Mouse (Mus musculus) lung, embryonic 15.5 days (tissue): ENCODE measurements around the gene Olfr601. TPM values are rescaled to one million over a fixed set of nuclear protein-coding genes. Genes with fewer than 3 reads are reported as not detected.
"Not testable (repeated sequence)": the region's sequence is repeated elsewhere in the genome, so short reads cannot be mapped to it uniquely, and the experiment has no call there.

Experiments
- ATAC-seq: fragments of 200-750 bp; cut with Nextera tagmentation; 2 replicates; pipeline ENCODE4 v1.8.0; 2017; ENCODE audit warnings: moderate number of reproducible peaks, borderline replicate concordance; ENCODE audit not compliant: low FRiP score, low TSS enrichment; ENCODE audit errors: extremely low read depth
- H3K27ac ChIP-seq: fragments of 300-500 bp; sonication (generic); 2 replicates; pipeline ENCODE4 v1.5.1; 2015; ENCODE audit warnings: moderate library complexity, mild to moderate bottlenecking, inconsistent platforms
- H3K27me3 ChIP-seq: fragments of 300-500 bp; sonication (generic); 2 replicates; pipeline ENCODE4 v1.6.1; 2015; ENCODE audit warnings: inconsistent platforms
- H3K36me3 ChIP-seq: fragments of 300-500 bp; sonication (generic); 2 replicates; pipeline ENCODE4 v1.6.1; 2015; ENCODE audit warnings: inconsistent platforms
- H3K4me1 ChIP-seq: fragments of 300-500 bp; sonication (generic); 2 replicates; pipeline ENCODE4 v1.6.1; 2015; ENCODE audit warnings: inconsistent platforms
- H3K4me2 ChIP-seq: fragments of 300-500 bp; sonication (generic); 2 replicates; pipeline ENCODE4 v1.6.1; 2015; ENCODE audit warnings: inconsistent platforms, mild to moderate bottlenecking, moderate library complexity
- H3K4me3 ChIP-seq: fragments of 300-500 bp; sonication (generic); 2 replicates; pipeline ENCODE4 v1.5.1; 2015; ENCODE audit warnings: mild to moderate bottlenecking, inconsistent platforms
- H3K9ac ChIP-seq: fragments of 300-500 bp; sonication (generic); 2 replicates; pipeline ENCODE4 v1.6.1; 2015; ENCODE audit warnings: inconsistent platforms
- H3K9me3 ChIP-seq: fragments of 300-500 bp; sonication (generic); 2 replicates; pipeline ENCODE4 v1.6.1; 2016; ENCODE audit warnings: inconsistent platforms
- WGBS: fragments of 180-500 bp; shearing (Covaris S2); methylation state at CpG from one replicate; pipeline ENCODE4 v1.1.7; 2015; 5-methylcytosine and 5-hydroxymethylcytosine counted together
- polyA plus RNA-seq: library from polyadenylated mRNA; unstranded; fragments of >200 nt; fragmentation: Nextera tagmentation; extraction: Ambion mirVana; gene quantifications from 2 replicates; pipeline ENCODE4 v1.2.1, GENCODE M21; 2015

Gene Olfr601
- not detected in 2 replicates for polyA plus RNA-seq

GRCm38 (mm10) chr7:103362555-103362954 lies at the start of gene Olfr601:
TSS of gene Olfr601 (minus strand) at chr7:103362655.
- no peak within 1 kb of the TSS for H3K4me2 ChIP-seq
- H3K4me3 ChIP-seq, result no peak within 1 kb of the TSS
- H3K36me3 ChIP-seq, result no peaks in the 10 kb centered on the region
- H3K9me3 ChIP-seq, result no peaks in the 10 kb centered on the region
- no peaks in the 10 kb centered on the region for H3K4me1 ChIP-seq
- ATAC-seq, result no peak
- WGBS, result 87% methylated on average over 1 of the region's 1 CpGs
- no peaks in the 10 kb centered on the region for H3K27me3 ChIP-seq
- H3K27ac ChIP-seq, result no peak within 1 kb of the TSS
- no peak within 1 kb of the TSS for H3K9ac ChIP-seq

DNA sequence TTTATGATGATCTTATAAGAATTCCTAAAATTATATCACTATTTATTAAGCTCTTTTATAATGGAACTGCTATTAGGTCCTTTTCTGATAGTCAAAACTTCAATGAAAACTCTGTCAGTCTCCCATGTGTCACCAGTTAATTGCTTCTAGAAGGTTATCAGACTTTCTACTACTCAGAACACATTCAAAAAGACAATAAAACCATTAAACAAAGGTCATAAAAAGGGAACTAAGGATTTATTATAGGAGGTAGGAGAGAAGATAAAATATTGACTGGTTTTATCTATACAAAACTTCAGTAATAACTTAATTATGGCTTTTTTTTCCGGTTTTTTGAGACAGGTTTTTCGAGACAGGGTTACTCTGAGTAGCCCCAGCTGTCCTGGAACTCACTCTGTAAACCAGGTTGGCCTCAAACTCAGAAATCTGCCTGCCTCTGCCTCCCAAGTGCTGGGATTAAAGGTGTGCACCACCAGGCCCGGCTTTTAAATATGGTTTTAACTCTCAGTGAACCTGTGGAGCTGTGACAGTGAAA lies 44.1 kb upstream of the Olfr601 start:
- not testable (repeated sequence) for H3K4me2 ChIP-seq, H3K4me1 ChIP-seq, H3K27ac ChIP-seq, H3K36me3 ChIP-seq, H3K9ac ChIP-seq, H3K4me3 ChIP-seq, H3K9me3 ChIP-seq, ATAC-seq, H3K27me3 ChIP-seq
- WGBS, result 63% methylated on average over 3 of the region's 3 CpGs

- H3K4me2 ChIP-seq, result no peak overlapping the region
- no peaks in the 10 kb centered on the region for H3K36me3 ChIP-seq
- no peak overlapping the region for H3K9ac ChIP-seq
- ATAC-seq, result no peak
- no peak overlapping the region for H3K4me3 ChIP-seq
- H3K4me1 ChIP-seq, result no peaks in the 10 kb centered on the region
- 6% methylated on average over 1 of the region's 1 CpGs for WGBS
- H3K9me3 ChIP-seq, result no peaks in the 10 kb centered on the region
- H3K27me3 ChIP-seq, result no peaks in the 10 kb centered on the region
- no peak overlapping the region for H3K27ac ChIP-seq
Observed at GRCm38 (mm10) chr7:103398981-103399380, 36.5 kb upstream of the Olfr601 start.

DNA sequence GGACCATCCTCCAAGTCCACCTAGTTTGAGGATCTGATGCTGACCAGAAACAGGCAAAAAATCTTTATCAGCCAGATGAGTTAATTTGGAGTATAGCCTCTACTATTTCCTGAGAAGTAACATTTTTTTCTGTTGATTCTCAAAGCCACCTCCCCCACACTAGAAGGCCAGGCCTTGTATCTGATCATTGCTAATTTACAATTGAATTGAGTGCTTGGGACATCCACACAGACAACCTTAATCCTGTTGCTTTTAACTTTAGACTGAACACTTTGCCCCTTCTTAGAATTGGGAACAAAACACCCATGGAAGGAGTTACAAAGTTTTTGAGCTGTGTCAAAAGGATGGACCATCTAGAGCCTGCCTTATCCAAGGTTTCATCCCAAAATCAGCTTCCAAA lies 35.3 kb upstream of the Olfr601 start:
- ATAC-seq, result no peak
- no peaks in the 10 kb centered on the region for H3K36me3 ChIP-seq

GRCm38 (mm10) chr7:103386077-103386476 lies 23.6 kb upstream of the Olfr601 start, which contains the start of gene Olfr603:
TSS of gene Olfr603 (minus strand) at chr7:103386177.
- Histone ChIP-seq H3K27ac (no peak within 1 kb of the TSS), H3K9ac (no peak within 1 kb of the TSS), H3K27me3 (no peaks in the 10 kb centered on the region), H3K4me1 (no peaks in the 10 kb centered on the region), H3K9me3 (no peaks in the 10 kb centered on the region), H3K4me2 (no peak within 1 kb of the TSS), H3K36me3 (no peaks in the 10 kb centered on the region), H3K4me3 (no peak within 1 kb of the TSS)
- ATAC-seq, result no peak

More for the DNA sequence above, 35.3 kb upstream of the Olfr601 start:
- Histone ChIP-seq H3K4me3 (no peak overlapping the region), H3K27me3 (no peaks in the 10 kb centered on the region), H3K9ac (no peak overlapping the region), H3K4me2 (no peak overlapping the region), H3K9me3 (no peaks in the 10 kb centered on the region), H3K4me1 (no peaks in the 10 kb centered on the region), H3K27ac (no peak overlapping the region)

GRCm38 (mm10) chr7:103349569-103349968 lies 12.9 kb downstream of the Olfr601 start, which contains the start of gene Olfr600:
TSS of gene Olfr600 (minus strand) at chr7:103349669.
- Histone ChIP-seq H3K4me2 (no peak within 1 kb of the TSS), H3K9me3 (no peaks in the 10 kb centered on the region), H3K27me3 (no peaks in the 10 kb centered on the region), H3K4me3 (no peak within 1 kb of the TSS), H3K27ac (no peak within 1 kb of the TSS), H3K9ac (no peak within 1 kb of the TSS), H3K4me1 (no peaks in the 10 kb centered on the region), H3K36me3 (no peaks in the 10 kb centered on the region)
- no peak for ATAC-seq

DNA sequence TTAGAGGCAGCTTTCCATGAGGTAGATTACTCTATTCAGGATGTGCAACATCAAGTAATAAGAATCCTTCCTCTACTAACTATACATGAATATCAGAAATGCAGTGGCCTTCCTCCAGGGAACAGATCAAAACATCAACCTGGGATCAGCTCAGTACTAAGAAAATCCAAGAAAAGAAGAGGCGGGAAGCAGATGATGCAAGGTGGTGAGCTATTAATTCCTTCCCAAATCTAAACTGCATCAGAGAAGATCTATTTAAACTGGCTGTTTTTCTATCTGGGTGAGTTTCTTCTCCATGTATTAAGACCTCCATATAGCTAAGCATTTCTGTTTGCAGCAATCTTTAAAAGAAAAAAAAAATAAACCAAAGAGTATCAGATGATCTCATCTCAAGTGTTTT lies 26.8 kb downstream of the Olfr601 start, which contains the start of gene Olfr599:
Olfr599 (plus strand) TSS at position 301 of the 400 bp plus-strand sequence.
- no peaks in the 10 kb centered on the region for H3K36me3 ChIP-seq
- H3K4me3 ChIP-seq, result no peak within 1 kb of the TSS
- no peaks in the 10 kb centered on the region for H3K9me3 ChIP-seq
- H3K9ac ChIP-seq, result no peak within 1 kb of the TSS
- 90% methylated on average over 1 of the region's 1 CpGs for WGBS
- H3K27me3 ChIP-seq, result no peaks in the 10 kb centered on the region
- ATAC-seq, result no peak
- H3K27ac ChIP-seq, result no peak within 1 kb of the TSS
- H3K4me2 ChIP-seq, result no peak within 1 kb of the TSS
- no peaks in the 10 kb centered on the region for H3K4me1 ChIP-seq

DNA sequence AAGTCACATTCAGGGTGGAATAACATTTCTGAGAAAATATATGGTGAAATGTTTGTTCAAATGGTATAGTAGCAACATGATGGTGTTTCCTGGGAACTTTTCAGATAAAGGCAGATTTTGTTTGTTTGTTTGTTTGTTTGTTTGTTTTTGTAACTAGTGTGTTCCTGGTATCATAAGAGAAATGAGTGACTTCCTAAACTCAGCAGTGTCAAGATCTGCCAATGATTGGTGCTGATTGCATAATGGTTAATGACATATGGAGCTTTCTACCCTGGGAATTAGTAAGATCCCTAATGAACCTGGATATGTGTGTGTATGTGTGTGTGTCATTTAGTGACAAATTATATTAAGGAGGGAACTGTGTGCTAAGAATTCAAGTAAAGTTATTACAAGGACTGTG lies 39.2 kb downstream of the Olfr601 start, which contains the start of gene Olfr598:
Olfr598 (plus strand) TSS at position 301 of the 400 bp plus-strand sequence.
- no peak within 1 kb of the TSS for H3K4me3 ChIP-seq
- H3K27ac ChIP-seq, result no peak within 1 kb of the TSS
- no peak within 1 kb of the TSS for H3K9ac ChIP-seq
- H3K36me3 ChIP-seq, result no peaks in the 10 kb centered on the region
- no peaks in the 10 kb centered on the region for H3K4me1 ChIP-seq
- H3K9me3 ChIP-seq, result no peaks in the 10 kb centered on the region
- no peak within 1 kb of the TSS for H3K4me2 ChIP-seq
- H3K27me3 ChIP-seq, result no peaks in the 10 kb centered on the region
- no peak for ATAC-seq

- 86% methylated on average over 2 of the region's 2 CpGs for WGBS
- H3K4me2 ChIP-seq, H3K36me3 ChIP-seq, H3K27ac ChIP-seq, H3K9me3 ChIP-seq, H3K4me1 ChIP-seq, H3K9ac ChIP-seq, ATAC-seq, H3K27me3 ChIP-seq, H3K4me3 ChIP-seq: not testable (repeated sequence)
Observed at GRCm38 (mm10) chr7:103316015-103316414, 46.4 kb downstream of the Olfr601 start, which contains the start of gene Olfr597. TSS of gene Olfr597 (plus strand) at chr7:103316315.

Other genes with a start within 250 kb of the Olfr601 start
- not detected in 2 replicates for gene Olfr586, start 237.0 kb downstream of the Olfr601 start, polyA plus RNA-seq
- not detected in 2 replicates for gene Olfr588-ps1, start 221.8 kb downstream of the Olfr601 start, polyA plus RNA-seq
- not detected in 2 replicates for gene Olfr589, start 206.3 kb downstream of the Olfr601 start, polyA plus RNA-seq
- not detected in 2 replicates for gene Olfr591, start 184.3 kb downstream of the Olfr601 start, polyA plus RNA-seq
- gene Olfr592, start 177.9 kb downstream of the Olfr601 start, polyA plus RNA-seq, result not detected in 2 replicates
- not detected in 2 replicates for gene Olfr593, start 150.8 kb downstream of the Olfr601 start, polyA plus RNA-seq
- gene Olfr594, start 145.7 kb downstream of the Olfr601 start, polyA plus RNA-seq, result not detected in 2 replicates
- gene Usp17ld, start 110.2 kb downstream of the Olfr601 start, polyA plus RNA-seq, result not detected in 2 replicates
- not detected in 2 replicates for gene Olfr596, start 57.0 kb downstream of the Olfr601 start, polyA plus RNA-seq
- not detected in 2 replicates for gene Olfr597, start 46.3 kb downstream of the Olfr601 start, polyA plus RNA-seq
- gene Olfr598, start 39.1 kb downstream of the Olfr601 start, polyA plus RNA-seq, result not detected in 2 replicates
- gene Olfr599, start 26.7 kb downstream of the Olfr601 start, polyA plus RNA-seq, result not detected in 2 replicates
- gene Olfr600, start 13.0 kb downstream of the Olfr601 start, polyA plus RNA-seq, result not detected in 2 replicates
- not detected in 2 replicates for gene Olfr603, start 23.5 kb upstream of the Olfr601 start, polyA plus RNA-seq
- not detected in 2 replicates for gene Usp17lc, start 52.4 kb upstream of the Olfr601 start, polyA plus RNA-seq
- gene Olfr605, start 82.8 kb upstream of the Olfr601 start, polyA plus RNA-seq, result not detected in 2 replicates
- not detected in 2 replicates for gene Olfr606, start 86.4 kb upstream of the Olfr601 start, polyA plus RNA-seq
- gene Olfr607, start 101.5 kb upstream of the Olfr601 start, polyA plus RNA-seq, result not detected in 2 replicates
- gene Olfr608, start 107.2 kb upstream of the Olfr601 start, polyA plus RNA-seq, result not detected in 2 replicates
- gene Olfr609, start 135.4 kb upstream of the Olfr601 start, polyA plus RNA-seq, result not detected in 2 replicates
- not detected in 2 replicates for gene Olfr610, start 149.5 kb upstream of the Olfr601 start, polyA plus RNA-seq
- not detected in 2 replicates for gene Olfr611, start 158.2 kb upstream of the Olfr601 start, polyA plus RNA-seq
- gene Olfr612, start 180.1 kb upstream of the Olfr601 start, polyA plus RNA-seq, result not detected in 2 replicates
- gene Olfr613, start 185.4 kb upstream of the Olfr601 start, polyA plus RNA-seq, result not detected in 2 replicates
- gene Olfr615, start 193.4 kb upstream of the Olfr601 start, polyA plus RNA-seq, result not detected in 2 replicates
- not detected in 2 replicates for gene Olfr616, start 206.5 kb upstream of the Olfr601 start, polyA plus RNA-seq
- gene Olfr617, start 210.4 kb upstream of the Olfr601 start, polyA plus RNA-seq, result not detected in 2 replicates
- not detected in 2 replicates for gene Olfr618, start 227.4 kb upstream of the Olfr601 start, polyA plus RNA-seq
- not detected in 2 replicates for gene Olfr619, start 237.9 kb upstream of the Olfr601 start, polyA plus RNA-seq
- gene Olfr620, start 249.9 kb upstream of the Olfr601 start, polyA plus RNA-seq, result not detected in 2 replicates